Mouse (Mus musculus): ENCODE data around the gene Nkd1. TPM values are rescaled to one million over a fixed set of nuclear protein-coding genes. Genes with fewer than 3 reads are reported as not detected.

The Nkd1 gene
- total RNA-seq, 1 experiment = 1.8 TPM

DNA sequence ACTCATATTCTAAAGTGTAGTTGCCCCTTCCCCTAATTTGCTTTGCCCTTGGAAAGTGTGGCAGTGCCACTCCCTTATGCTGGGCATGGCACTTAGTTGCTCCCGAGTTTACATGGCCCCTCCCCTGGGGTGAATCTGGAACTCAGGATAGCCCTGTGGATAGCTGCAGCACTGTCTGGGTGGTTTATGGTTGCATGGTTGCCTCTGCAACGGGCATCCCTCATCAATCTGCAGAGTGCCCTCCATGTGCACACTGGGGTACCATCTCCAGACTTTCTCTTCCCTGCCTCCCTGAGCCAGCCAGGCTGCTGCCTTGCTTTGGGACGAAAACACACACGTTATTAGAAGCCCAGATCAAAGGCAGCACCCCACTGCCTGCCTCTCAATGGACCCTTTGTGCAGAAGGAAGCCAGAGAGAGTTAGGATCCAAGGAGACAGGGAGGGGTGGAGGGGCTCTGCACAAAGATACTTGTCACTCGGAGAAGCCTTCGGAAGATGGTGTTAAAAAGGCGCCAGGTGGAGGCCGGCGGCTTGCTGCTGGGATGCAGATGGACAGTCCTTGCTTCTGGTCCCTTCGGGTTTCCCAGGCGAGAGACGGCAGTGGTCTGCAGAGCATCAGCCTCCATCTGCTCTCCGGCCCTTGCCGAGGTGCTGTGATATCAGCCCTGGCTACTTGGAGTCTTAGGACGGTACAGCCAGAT, 8.9 kb upstream of the Nkd1 start:
- Histone ChIP-seq H3K36me3 (ENCODE audit: control insufficient read depth, insufficient read depth, low read length, poor library complexity, severe bottlenecking) (no peaks in the 10 kb centered on the region), H3K9ac (ENCODE audit: insufficient read depth, low read depth, low read length, poor library complexity, severe bottlenecking) (no peak overlapping the region), H3K27ac (ENCODE audit: insufficient read depth, low read depth, low read length, poor library complexity, severe bottlenecking) (no peak overlapping the region), H3K4me1 (ENCODE audit: control insufficient read depth in 2 of 2, insufficient read depth in 2 of 2, low read length in 2 of 2, poor library complexity in 1 of 2) (no peaks in the 10 kb centered on the region), H3K9me3 (ENCODE audit: control insufficient read depth, insufficient read depth, low read depth, low read length) (no peaks in the 10 kb centered on the region), H3K4me3 (ENCODE audit: insufficient read depth in 1 of 2, low read depth in 1 of 2, low read length in 2 of 2, poor library complexity in 1 of 2, severe bottlenecking in 1 of 2) (no peak overlapping the region)
- in situ Hi-C loops (cut with MboI; ENCODE audit: low sequenced_read_pairs in 2 of 2, unreplicated experiment in 2 of 2) = no loop called here
- no peak for TF ChIP-seq ZC3H11A (IDR thresholded peaks at IDR 0.05; ENCODE audit: borderline replicate concordance, low read depth, low read length)
- TF ChIP-seq MAFK (IDR thresholded peaks at IDR 0.05; ENCODE audit: insufficient read depth, low read depth, low read length) = no peak
- TF ChIP-seq CHD2 (IDR thresholded peaks at IDR 0.05; ENCODE audit: low read depth, low read length) = no peak
- TF ChIP-seq HCFC1 (IDR thresholded peaks at IDR 0.05; ENCODE audit: borderline replicate concordance, insufficient read depth, low read length) = no peak
- no peak for TF ChIP-seq ZNF384 (IDR thresholded peaks at IDR 0.05; ENCODE audit: low read depth, low read length)
- no peak for DNase-seq (ENCODE audit: low read depth, low spot score)

DNA sequence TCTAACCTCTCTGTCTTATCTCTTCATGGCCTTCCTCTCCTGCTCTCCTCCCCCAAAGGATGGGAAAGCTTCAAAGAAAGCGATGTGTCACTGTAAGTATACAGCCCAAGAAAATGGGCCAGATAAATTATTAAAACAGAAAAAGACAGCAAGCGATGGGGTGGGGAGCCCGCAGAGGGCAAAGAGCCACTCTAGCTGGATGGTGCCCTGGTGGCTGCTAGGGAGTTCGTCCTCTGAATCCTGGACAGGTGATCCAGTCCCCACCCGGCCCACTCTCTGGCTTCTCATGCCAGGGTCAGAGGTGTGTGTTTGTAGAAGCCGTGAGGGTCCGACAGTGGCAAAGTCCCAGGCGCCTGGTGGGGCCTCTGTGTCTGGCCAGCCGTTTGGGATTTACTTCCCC, 3.1 kb upstream of the Nkd1 start:
- no peaks in the 10 kb centered on the region for H3K9me3 ChIP-seq (ENCODE audit: control insufficient read depth, insufficient read depth, low read depth, low read length)
- DNase-seq (ENCODE audit: low read depth, low spot score) = no peak
- no peak overlapping the region for H3K4me3 ChIP-seq (ENCODE audit: insufficient read depth in 1 of 2, low read depth in 1 of 2, low read length in 2 of 2, poor library complexity in 1 of 2, severe bottlenecking in 1 of 2)
- no peaks in the 10 kb centered on the region for H3K36me3 ChIP-seq (ENCODE audit: control insufficient read depth, insufficient read depth, low read length, poor library complexity, severe bottlenecking)
- peaks cover 0 to 3% of the 10 kb centered on the region in 2 experiments; a peak in 1 of 4 replicates for H3K4me1 ChIP-seq (ENCODE audit: control insufficient read depth in 2 of 2, insufficient read depth in 2 of 2, low read length in 2 of 2, poor library complexity in 1 of 2)
- H3K27ac ChIP-seq (ENCODE audit: insufficient read depth, low read depth, low read length, poor library complexity, severe bottlenecking) = no peak overlapping the region
- no peak overlapping the region for H3K9ac ChIP-seq (ENCODE audit: insufficient read depth, low read depth, low read length, poor library complexity, severe bottlenecking)
- no peak for TF ChIP-seq MAFK (IDR thresholded peaks at IDR 0.05; ENCODE audit: insufficient read depth, low read depth, low read length)
- TF ChIP-seq ZNF384 (IDR thresholded peaks at IDR 0.05; ENCODE audit: low read depth, low read length) = no peak; the same call in none of the 2 replicates
- TF ChIP-seq HCFC1 (IDR thresholded peaks at IDR 0.05; ENCODE audit: borderline replicate concordance, insufficient read depth, low read length) = no peak
- no peak for TF ChIP-seq CHD2 (IDR thresholded peaks at IDR 0.05; ENCODE audit: low read depth, low read length)
- in situ Hi-C loops (cut with MboI; ENCODE audit: low sequenced_read_pairs in 2 of 2, unreplicated experiment in 2 of 2) = no loop called here

DNA sequence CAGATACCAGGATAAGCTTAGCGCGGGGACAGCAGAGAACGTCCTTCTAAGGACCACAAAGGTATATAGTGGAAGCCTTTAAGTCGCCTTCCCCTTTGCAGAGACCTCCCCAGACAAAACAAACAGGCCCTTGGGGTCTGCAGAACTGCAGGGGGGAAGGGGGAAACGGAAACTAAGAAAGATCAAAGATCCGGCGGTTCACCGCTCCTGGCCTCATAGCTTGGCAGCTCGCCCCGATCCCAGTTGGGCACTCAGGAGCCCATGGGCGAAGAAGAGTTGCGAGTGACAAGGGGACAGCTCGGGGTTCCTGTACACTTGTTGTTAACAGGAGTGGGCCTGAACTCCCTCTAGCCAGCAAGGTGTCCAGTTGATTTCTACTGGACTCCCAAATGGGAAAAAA, 773 bp upstream of the Nkd1 start:
- Histone ChIP-seq H3K4me3 (ENCODE audit: insufficient read depth in 1 of 2, low read depth in 1 of 2, low read length in 2 of 2, poor library complexity in 1 of 2, severe bottlenecking in 1 of 2) (no peak overlapping the region), H3K9ac (ENCODE audit: insufficient read depth, low read depth, low read length, poor library complexity, severe bottlenecking) (no peak overlapping the region), H3K4me1 (ENCODE audit: control insufficient read depth in 2 of 2, insufficient read depth in 2 of 2, low read length in 2 of 2, poor library complexity in 1 of 2) (peaks cover 0 to 3% of the 10 kb centered on the region in 2 experiments; a peak in 1 of 4 replicates), H3K27ac (ENCODE audit: insufficient read depth, low read depth, low read length, poor library complexity, severe bottlenecking) (no peak overlapping the region), H3K9me3 (ENCODE audit: control insufficient read depth, insufficient read depth, low read depth, low read length) (no peaks in the 10 kb centered on the region), H3K36me3 (ENCODE audit: control insufficient read depth, insufficient read depth, low read length, poor library complexity, severe bottlenecking) (no peaks in the 10 kb centered on the region)
- no peak for DNase-seq (ENCODE audit: low read depth, low spot score)
- in situ Hi-C loops (cut with MboI; ENCODE audit: low sequenced_read_pairs in 2 of 2, unreplicated experiment in 2 of 2) = no loop called here
- TF ChIP-seq MAFK (IDR thresholded peaks at IDR 0.05; ENCODE audit: insufficient read depth, low read depth, low read length) (no peak), ZNF384 (IDR thresholded peaks at IDR 0.05; ENCODE audit: low read depth, low read length) (no peak), CHD2 (IDR thresholded peaks at IDR 0.05; ENCODE audit: low read depth, low read length) (no peak), ZC3H11A (IDR thresholded peaks at IDR 0.05; ENCODE audit: borderline replicate concordance, low read depth, low read length) (no peak), HCFC1 (IDR thresholded peaks at IDR 0.05; ENCODE audit: borderline replicate concordance, insufficient read depth, low read length) (no peak)

DNA sequence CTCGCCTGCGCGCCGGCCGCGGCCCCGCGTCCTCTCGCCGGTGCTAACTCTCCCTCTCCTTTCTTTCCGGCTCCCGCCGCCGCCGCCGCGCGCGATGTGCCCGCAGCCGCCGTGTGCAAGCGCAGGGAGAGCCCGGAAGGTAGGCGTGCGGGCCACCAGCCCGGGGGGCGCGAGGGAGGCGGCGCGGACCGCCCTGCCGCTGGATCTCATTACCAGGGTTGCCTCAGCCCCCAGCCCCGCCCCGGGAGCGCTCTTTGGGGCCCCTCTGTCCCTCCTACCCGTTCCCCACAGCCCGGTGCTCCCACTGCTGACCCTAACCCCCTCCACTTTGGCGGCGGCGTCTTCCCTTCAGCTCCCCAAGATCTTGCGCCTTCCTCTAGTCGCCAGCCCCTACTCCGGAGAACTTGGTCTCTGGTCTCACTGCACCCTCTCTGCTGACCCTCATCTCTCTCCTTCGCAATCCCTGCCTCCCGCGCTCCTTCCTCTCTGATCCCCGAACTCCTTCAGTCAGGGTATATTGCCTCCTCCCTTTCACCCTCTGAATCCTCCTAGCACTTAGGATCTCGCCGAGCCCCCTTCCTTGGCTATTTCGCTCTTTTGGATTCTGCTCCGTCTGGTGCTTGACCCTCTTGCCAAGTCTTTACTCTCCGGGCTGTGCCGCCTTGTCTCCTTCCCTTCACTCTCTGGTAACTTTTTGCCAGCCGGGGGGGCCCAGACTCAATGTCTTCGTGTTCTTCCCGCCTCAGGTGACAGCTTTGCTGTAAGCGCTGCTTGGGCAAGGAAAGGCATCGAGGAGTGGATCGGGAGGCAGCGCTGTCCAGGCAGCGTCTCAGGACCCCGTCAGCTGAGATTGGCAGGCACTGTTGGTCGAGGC, 624 bp downstream of the Nkd1 start:
- Histone ChIP-seq H3K27ac (ENCODE audit: insufficient read depth, low read depth, low read length, poor library complexity, severe bottlenecking) (no peak overlapping the region), H3K4me1 (ENCODE audit: control insufficient read depth in 2 of 2, insufficient read depth in 2 of 2, low read length in 2 of 2, poor library complexity in 1 of 2) (peaks cover 0 to 3% of the 10 kb centered on the region in 2 experiments; a peak in 1 of 4 replicates), H3K9ac (ENCODE audit: insufficient read depth, low read depth, low read length, poor library complexity, severe bottlenecking) (peak overlapping the region; percentile 65), H3K36me3 (ENCODE audit: control insufficient read depth, insufficient read depth, low read length, poor library complexity, severe bottlenecking) (no peaks in the 10 kb centered on the region), H3K4me3 (ENCODE audit: insufficient read depth in 1 of 2, low read depth in 1 of 2, low read length in 2 of 2, poor library complexity in 1 of 2, severe bottlenecking in 1 of 2) (peak overlapping the region; percentile 77 to 80), H3K9me3 (ENCODE audit: control insufficient read depth, insufficient read depth, low read depth, low read length) (no peaks in the 10 kb centered on the region)
- DNase-seq (ENCODE audit: low read depth, low spot score) = peak; percentile 7
- in situ Hi-C loops (cut with MboI; ENCODE audit: low sequenced_read_pairs in 2 of 2, unreplicated experiment in 2 of 2) = no loop called here
- TF ChIP-seq ZNF384 (IDR thresholded peaks at IDR 0.05; ENCODE audit: low read depth, low read length) (no peak), HCFC1 (IDR thresholded peaks at IDR 0.05; ENCODE audit: borderline replicate concordance, insufficient read depth, low read length) (no peak), CHD2 (IDR thresholded peaks at IDR 0.05; ENCODE audit: low read depth, low read length) (no peak), ZC3H11A (IDR thresholded peaks at IDR 0.05; ENCODE audit: borderline replicate concordance, low read depth, low read length) (no peak), MAFK (IDR thresholded peaks at IDR 0.05; ENCODE audit: insufficient read depth, low read depth, low read length) (no peak)
